Mouse (Mus musculus) cerebellum, adult 11-12 months (tissue): ENCODE data around the gene Olfr1028.

ENCODE experiments used
- DNase-seq: peaks from one replicate; pipeline ENCODE4 v3.0.0; 2022

The Olfr1028 gene

DNA sequence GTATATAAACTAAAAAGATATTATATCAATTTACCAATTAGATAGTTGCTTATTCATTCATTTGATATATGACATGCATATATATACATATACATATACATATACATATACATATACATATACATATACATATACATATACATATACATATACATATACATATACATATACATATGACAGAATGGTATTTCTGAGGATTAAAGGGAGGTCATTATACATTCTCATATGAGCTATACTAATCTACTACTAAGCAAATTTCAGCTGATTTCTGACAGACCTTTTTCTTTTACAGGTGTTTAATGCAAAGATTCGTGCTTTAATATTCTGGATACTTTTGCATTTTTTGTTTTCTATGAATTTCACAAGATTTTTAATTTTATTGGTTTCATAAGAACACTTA, at the start of gene Olfr1028:
TSS of gene Olfr1028 (plus strand) at position 301 of the 400 bp plus-strand sequence.
- DNase-seq: no peak

DNA sequence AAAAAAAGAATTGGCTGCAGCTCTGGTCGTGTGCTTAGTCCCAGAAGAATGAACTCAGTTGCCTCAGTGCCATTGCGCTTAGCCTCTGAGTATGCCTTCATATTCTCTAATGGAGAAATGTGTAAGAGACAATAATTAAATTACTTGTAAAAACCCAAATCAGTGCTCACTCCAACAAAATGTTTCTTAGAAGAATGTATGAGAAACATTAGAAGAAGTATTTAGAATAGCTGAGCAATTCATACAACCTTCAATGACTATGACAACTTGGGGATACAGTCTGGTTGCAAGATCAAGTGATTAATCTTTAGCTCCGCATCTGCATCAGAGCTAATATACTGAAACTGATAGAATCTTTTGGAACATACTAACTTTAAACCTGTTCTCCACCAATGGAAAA, 45.3 kb upstream of the Olfr1028 start, which contains the start of gene Olfr1024:
TSS of gene Olfr1024 (minus strand) at position 101 of the 400 bp plus-strand sequence.
- DNase-seq: no peak

- DNase-seq: no peak
Measured at GRCm38 (mm10) chr2:85913197-85913596, 37.0 kb upstream of the Olfr1028 start.

DNA sequence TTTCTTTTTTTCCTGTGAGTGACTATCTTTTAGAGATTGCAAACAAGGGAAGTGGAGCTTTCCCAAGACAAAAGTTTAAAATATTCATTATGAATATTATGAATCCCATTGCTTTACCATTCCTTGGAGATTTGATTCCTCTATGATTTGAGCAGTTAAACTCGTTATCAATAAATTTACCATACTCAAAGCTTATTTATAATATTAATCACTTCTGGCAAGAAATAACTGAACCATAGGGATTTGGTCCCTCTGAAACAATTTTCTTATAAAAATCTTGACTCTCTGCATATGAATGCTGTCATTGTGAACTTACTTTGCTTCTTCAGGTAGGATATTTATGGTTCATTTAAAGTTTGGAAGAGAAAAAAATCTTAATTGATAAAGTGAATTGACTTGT, 35.3 kb upstream of the Olfr1028 start, which contains the start of gene Olfr1025-ps1:
TSS of gene Olfr1025-ps1 (plus strand) at position 301 of the 400 bp plus-strand sequence.
- no peak for DNase-seq

DNA sequence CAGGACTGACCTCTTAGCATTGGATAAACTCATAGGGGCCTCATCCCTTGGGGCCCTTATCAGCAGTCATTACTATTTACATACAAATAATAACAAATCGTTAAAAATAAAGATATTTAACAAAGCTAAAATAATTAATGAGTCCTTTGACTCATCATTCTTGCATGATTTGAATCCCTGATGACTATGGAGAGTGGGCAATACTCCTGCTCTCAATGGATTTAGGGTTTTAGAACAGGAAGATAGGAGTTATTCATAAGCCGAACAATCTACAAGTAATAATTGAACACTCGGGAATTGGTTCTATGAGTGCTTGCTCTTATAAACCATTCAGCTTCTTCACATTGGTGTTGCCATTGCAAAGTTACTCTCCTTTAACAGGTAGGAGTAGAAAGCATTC, 29.0 kb upstream of the Olfr1028 start, which contains the start of gene Olfr1026:
TSS of gene Olfr1026 (plus strand) at position 301 of the 400 bp plus-strand sequence.
- no peak for DNase-seq

DNA sequence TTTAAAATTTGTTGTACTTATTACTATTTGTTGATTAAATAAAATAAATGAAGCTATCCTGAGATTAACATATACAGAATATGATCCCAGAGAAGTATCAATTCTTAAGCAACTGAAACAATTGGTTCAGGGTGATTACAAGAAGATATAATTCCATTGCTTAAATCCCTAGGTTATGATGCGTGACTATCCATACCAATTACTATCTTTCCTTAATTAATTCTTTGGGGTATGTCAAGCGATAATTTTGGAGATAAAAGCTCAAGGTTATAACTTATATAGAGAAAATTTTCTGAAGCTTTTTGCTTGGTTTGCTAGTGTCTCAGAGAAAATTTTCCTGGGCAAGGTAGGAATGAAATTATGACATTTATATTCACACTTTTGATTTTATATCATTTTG, 23.4 kb downstream of the Olfr1028 start, which contains the start of gene Olfr1029:
TSS of gene Olfr1029 (plus strand) at position 301 of the 400 bp plus-strand sequence.
- DNase-seq: no peak

- no peak for DNase-seq
Measured at GRCm38 (mm10) chr2:85978976-85979375, 28.7 kb downstream of the Olfr1028 start, which contains the start of gene Olfr1030. Gene Olfr1030, plus strand, starts transcription at chr2:85979276.

GRCm38 (mm10) chr2:85990004-85990403, 39.8 kb downstream of the Olfr1028 start, which contains the start of gene Olfr1031:
Gene Olfr1031, plus strand, starts transcription at chr2:85990304.
- DNase-seq: no peak
